Comparison of ENCODE assay signal across 15 mouse cellular contexts in genomic region chr8:125428979-125429690, GRCm38 (mm10).
A peak's percentile ranks its signal among the peaks of the same experiment; 100 is the strongest.
DNase-seq lines count a peak whose midpoint lies in the region; ATAC-seq and TF ChIP-seq lines count a peak whose summit lies in the region.
"Had no signal": no experiment of that assay in that cellular context is flagged by ENCODE, and none has a peak within 500 bp of the region (broad histone marks: within the 10 kb centered on the region; RNA-seq: fewer than 3 reads in every experiment).

No protein-coding gene starts in this region.

- peak; percentile 51; the same call in 1 of the 2 replicates for ATAC-seq in midbrain, embryonic 16.5 days

- no peaks in the 10 kb centered on the region for H3K36me3 ChIP-seq in thymus, adult 2 months (ENCODE audit: control insufficient read depth, insufficient read depth, low read length)
- H3K36me3 ChIP-seq in hindbrain, embryonic 10.5 days, result peaks cover 38% of the 10 kb centered on the region
- H3K36me3 ChIP-seq in midbrain, embryonic 16.5 days (ENCODE audit: control insufficient read depth, insufficient read depth, low read length), result peaks cover 7% of the 10 kb centered on the region

- no peak for TF ChIP-seq POLR2A in thymus, adult 2 months (IDR thresholded peaks at IDR 0.05; ENCODE audit: control insufficient read depth, extremely low read depth, insufficient read depth, low read length, poor library complexity)

- no peaks in the 10 kb centered on the region for H3K27me3 ChIP-seq in thymus, adult 2 months (ENCODE audit: control insufficient read depth, insufficient read depth, low read length)
- H3K27me3 ChIP-seq in hindbrain, embryonic 10.5 days (ENCODE audit: insufficient read depth, poor library complexity, severe bottlenecking), result peaks cover 28% of the 10 kb centered on the region
- H3K27me3 ChIP-seq in midbrain, embryonic 16.5 days (ENCODE audit: control insufficient read depth, insufficient read depth, low read depth, low read length), result no peaks in the 10 kb centered on the region
- H3K27me3 ChIP-seq: embryonic facial prominence, embryonic 12.5 days; limb, embryonic 15.5 days had no signal

- no peaks in the 10 kb centered on the region for H3K9me3 ChIP-seq in hindbrain, embryonic 10.5 days
- H3K9me3 ChIP-seq in midbrain, embryonic 16.5 days (replicated peaks; ENCODE audit: control insufficient read depth, low read length, poor library complexity, severe bottlenecking), result no peaks in the 10 kb centered on the region
- H3K9me3 ChIP-seq: embryonic facial prominence, embryonic 12.5 days; limb, embryonic 15.5 days had no signal

- DNase-seq in gastrocnemius, adult 2 months, result no peak
- no peak for DNase-seq in gastrocnemius, postnatal 14 days
- DNase-seq in thymus, adult 2 months, result peak; percentile 18
- no peak for DNase-seq in thymus, postnatal 0 days (ENCODE audit: low spot score)
- DNase-seq in hindbrain, embryonic 10.5 days (ENCODE audit: low spot score), result peak; percentile 47
- DNase-seq in ovary, postnatal 10 days (ENCODE audit: low spot score), result no peak
- DNase-seq in cerebellum, postnatal 36 days, result no peak
- DNase-seq: adrenal gland, adult 2 months; heart, postnatal 10 days; kidney, adult 11 months; lung, postnatal 36 days; right cerebral cortex, postnatal 4 days had no signal

- no peak overlapping the region for H3K4me3 ChIP-seq in gastrocnemius, adult 2 months
- H3K4me3 ChIP-seq in thymus, adult 2 months (ENCODE audit: control insufficient read depth, insufficient read depth, low read length), result no peak overlapping the region
- H3K4me3 ChIP-seq in hindbrain, embryonic 10.5 days, result no peak overlapping the region
- H3K4me3 ChIP-seq in midbrain, embryonic 16.5 days (ENCODE audit: low read depth, low read length), result no peak overlapping the region
- H3K4me3 ChIP-seq: embryonic facial prominence, embryonic 12.5 days; limb, embryonic 15.5 days had no signal

- H3K4me2 ChIP-seq in midbrain, embryonic 16.5 days (ENCODE audit: low read length), result no peak overlapping the region
- H3K4me2 ChIP-seq: embryonic facial prominence, embryonic 12.5 days; limb, embryonic 15.5 days had no signal

- TF ChIP-seq CTCF in gastrocnemius, adult 2 months (IDR thresholded peaks at IDR 0.05), result no peak
- no peak for TF ChIP-seq CTCF in thymus, adult 2 months (IDR thresholded peaks at IDR 0.05; ENCODE audit: borderline replicate concordance, control insufficient read depth, extremely low read depth, insufficient read depth, low read length, poor library complexity)

- intact Hi-C loops in gastrocnemius, adult 2 months (cut with DNase I), result no loop called here
- intact Hi-C loops in gastrocnemius, postnatal 14 days (cut with DNase I; ENCODE audit: low total_unique reads), result no loop called here

- H3K27ac ChIP-seq in gastrocnemius, adult 2 months, result peak overlapping the region; percentile 38; the same call in 1 of the 2 replicates
- no peak overlapping the region for H3K27ac ChIP-seq in thymus, adult 2 months (ENCODE audit: control insufficient read depth, insufficient read depth, low read length)
- peak overlapping the region; percentile 70 for H3K27ac ChIP-seq in hindbrain, embryonic 10.5 days
- no peak overlapping the region for H3K27ac ChIP-seq in midbrain, embryonic 16.5 days (ENCODE audit: low read length)
- H3K27ac ChIP-seq: embryonic facial prominence, embryonic 12.5 days; limb, embryonic 15.5 days had no signal

- 89% methylated on average over 8 of the region's 8 CpGs for WGBS in thymus, adult 2 months
- 26% methylated on average over 8 of the region's 8 CpGs for WGBS in hindbrain, embryonic 10.5 days
- 18% methylated on average over 8 of the region's 8 CpGs for WGBS in midbrain, embryonic 16.5 days

- peaks cover 34% of the 10 kb centered on the region for H3K4me1 ChIP-seq in thymus, adult 2 months (replicated peaks; ENCODE audit: control insufficient read depth, insufficient read depth, low read length)
- H3K4me1 ChIP-seq in hindbrain, embryonic 10.5 days (replicated peaks), result peaks cover 61% of the 10 kb centered on the region
- peaks cover 2% of the 10 kb centered on the region; the same call in 1 of the 2 replicates for H3K4me1 ChIP-seq in midbrain, embryonic 16.5 days (ENCODE audit: control insufficient read depth, insufficient read depth, low read length)

- no peak overlapping the region for H3K9ac ChIP-seq in midbrain, embryonic 16.5 days (ENCODE audit: low read depth, low read length)
- H3K9ac ChIP-seq: embryonic facial prominence, embryonic 12.5 days; limb, embryonic 15.5 days had no signal

Comparison
In these comparisons a context has a peak if more than half of its experiments do, and no peak if none do; other contexts are left out.
1. DNase-seq: peak in thymus, adult 2 months (single experiment) and hindbrain, embryonic 10.5 days (single experiment); none in gastrocnemius, adult 2 months (single experiment), gastrocnemius, postnatal 14 days (single experiment), thymus, postnatal 0 days (single experiment), ovary, postnatal 10 days (single experiment) and cerebellum, postnatal 36 days (0 of 2).
2. H3K27ac ChIP-seq: peak in gastrocnemius, adult 2 months (single experiment) and hindbrain, embryonic 10.5 days (single experiment); none in thymus, adult 2 months (single experiment) and midbrain, embryonic 16.5 days (single experiment).